Mouse (Mus musculus): ENCODE data around the gene Gm20458. TPM values are rescaled to one million over a fixed set of nuclear protein-coding genes. Genes with fewer than 3 reads are reported as not detected.

The Gm20458 gene
- polyA plus RNA-seq, 1 experiment from 2014 or later, result 8.1 TPM

DNA sequence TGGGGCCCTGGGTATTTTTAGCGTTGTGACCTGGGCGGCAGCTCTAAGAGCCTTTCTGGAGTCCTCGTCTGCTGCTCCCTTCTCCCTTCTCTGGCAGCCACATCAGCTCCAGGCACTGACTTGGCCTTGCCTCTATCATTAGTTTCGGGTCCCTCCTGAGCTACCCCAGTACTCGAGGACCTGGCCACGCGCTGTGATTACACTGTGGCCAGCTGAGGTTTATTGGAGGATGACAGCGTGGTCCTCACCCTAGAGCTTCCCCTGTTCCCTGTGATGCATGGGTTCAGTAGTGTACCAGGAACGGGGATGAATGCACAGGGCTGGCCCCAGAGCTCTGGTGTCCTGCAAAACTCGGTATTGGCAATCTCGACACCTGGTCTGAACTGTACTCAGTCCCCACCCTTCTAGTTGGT, 26.4 kb downstream of the Gm20458 start:
- Histone ChIP-seq H3K4me3 (ENCODE audit: low read length) (peak overlapping the region; percentile 58), H3K4me2 (replicated peaks; ENCODE audit: low read depth, low read length) (peak overlapping the region; percentile 82), H3K27me3 (ENCODE audit: insufficient read depth, low read length) (peaks cover 4% of the 10 kb centered on the region), H3K9me3 (ENCODE audit: low read length) (no peaks in the 10 kb centered on the region), H3K36me3 (ENCODE audit: insufficient read depth, low read length) (peaks cover 6% of the 10 kb centered on the region; the same call in 1 of the 2 replicates), H3K27ac (ENCODE audit: low read length) (no peak overlapping the region), H3K4me1 (ENCODE audit: insufficient read depth, low read length) (peaks cover 18% of the 10 kb centered on the region), H3K9ac (replicated peaks; ENCODE audit: low read length) (peak overlapping the region; percentile 67)
- ATAC-seq (ENCODE audit: low FRiP score, low TSS enrichment), result peak; percentile 32; the same call in 1 of the 2 replicates
- 7% methylated on average over 11 of the region's 11 CpGs for WGBS

DNA sequence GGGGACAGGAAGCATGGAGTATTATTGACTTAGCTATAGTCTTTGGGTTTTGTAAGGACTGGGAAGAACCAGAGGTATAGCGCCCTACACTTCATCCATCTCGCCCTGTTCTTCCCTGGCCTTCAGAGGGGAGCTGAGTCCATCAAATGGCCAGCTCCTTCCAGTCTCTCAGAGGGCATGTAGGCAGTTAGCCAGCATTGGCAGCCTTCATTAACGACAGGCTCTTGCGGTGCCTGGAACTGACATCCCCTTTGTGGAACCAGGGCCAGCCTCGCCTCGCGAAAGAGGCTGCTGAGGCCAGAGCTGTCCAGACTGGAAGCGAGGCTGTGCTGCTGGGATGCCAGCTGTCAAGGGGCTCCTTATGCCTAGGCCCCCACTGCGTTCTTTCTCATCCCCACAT, 27.0 kb downstream of the Gm20458 start:
- no peak overlapping the region for H3K4me2 ChIP-seq (replicated peaks; ENCODE audit: low read depth, low read length)
- H3K9me3 ChIP-seq (ENCODE audit: low read length), result no peaks in the 10 kb centered on the region
- H3K4me3 ChIP-seq (ENCODE audit: low read length), result no peak overlapping the region
- H3K9ac ChIP-seq (replicated peaks; ENCODE audit: low read length), result no peak overlapping the region
- H3K4me1 ChIP-seq (ENCODE audit: insufficient read depth, low read length), result peaks cover 18% of the 10 kb centered on the region
- no peak overlapping the region for H3K27ac ChIP-seq (ENCODE audit: low read length)
- WGBS, result 77% methylated on average over 9 of the region's 9 CpGs
- peaks cover 6% of the 10 kb centered on the region; the same call in 1 of the 2 replicates for H3K36me3 ChIP-seq (ENCODE audit: insufficient read depth, low read length)
- no peak for ATAC-seq (ENCODE audit: low FRiP score, low TSS enrichment)
- H3K27me3 ChIP-seq (ENCODE audit: insufficient read depth, low read length), result peaks cover 4% of the 10 kb centered on the region

DNA sequence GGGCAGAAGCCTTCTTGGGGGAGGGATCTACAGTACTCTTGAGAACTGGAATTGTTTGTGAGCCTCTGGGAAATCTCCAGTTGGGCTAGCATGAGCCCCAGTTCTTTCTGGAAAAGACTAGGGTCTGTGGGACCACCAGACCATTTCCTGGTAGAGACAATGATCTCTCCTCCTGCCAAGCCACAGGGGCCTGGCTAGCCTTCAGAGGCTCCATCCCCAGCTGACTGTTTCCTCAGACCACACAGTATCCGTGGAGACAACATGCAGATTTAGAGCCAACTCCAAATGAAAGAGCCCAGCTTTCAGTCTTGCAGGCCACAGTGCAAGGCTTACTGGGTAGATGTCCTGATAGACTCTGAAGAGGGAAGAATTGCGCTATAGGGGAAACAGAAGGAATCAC, 33.4 kb downstream of the Gm20458 start:
- Histone ChIP-seq H3K27ac (ENCODE audit: low read length) (no peak overlapping the region), H3K36me3 (ENCODE audit: insufficient read depth, low read length) (peaks cover 6% of the 10 kb centered on the region; the same call in 1 of the 2 replicates), H3K9ac (replicated peaks; ENCODE audit: low read length) (no peak overlapping the region), H3K4me2 (replicated peaks; ENCODE audit: low read depth, low read length) (no peak overlapping the region), H3K4me3 (ENCODE audit: low read length) (no peak overlapping the region), H3K27me3 (ENCODE audit: insufficient read depth, low read length) (no peaks in the 10 kb centered on the region), H3K4me1 (ENCODE audit: insufficient read depth, low read length) (peaks cover 13% of the 10 kb centered on the region), H3K9me3 (ENCODE audit: low read length) (no peaks in the 10 kb centered on the region)
- no peak for ATAC-seq (ENCODE audit: low FRiP score, low TSS enrichment)
- WGBS, result 54% methylated on average over 2 of the region's 2 CpGs

DNA sequence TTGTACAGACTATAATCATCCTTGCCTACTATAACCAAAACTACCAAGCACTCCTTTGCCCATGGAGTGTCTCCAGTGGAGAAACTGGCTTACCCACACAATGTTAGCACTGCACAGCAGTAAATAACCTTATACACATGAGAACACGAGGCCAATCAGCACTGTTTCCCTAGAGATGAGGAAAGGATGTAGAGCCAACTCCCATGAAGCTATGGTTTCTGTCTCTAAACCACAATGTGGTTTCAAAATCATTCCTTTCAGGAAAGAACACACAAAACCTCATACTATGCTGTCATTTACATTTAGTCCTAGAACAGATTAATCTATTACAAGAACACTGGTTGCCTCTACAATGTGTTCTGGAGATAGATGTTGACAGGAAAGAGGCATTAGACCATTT, 35.6 kb downstream of the Gm20458 start:
- Histone ChIP-seq H3K36me3 (ENCODE audit: insufficient read depth, low read length) (peaks cover 9% of the 10 kb centered on the region; the same call in 1 of the 2 replicates), H3K27me3 (ENCODE audit: insufficient read depth, low read length) (no peaks in the 10 kb centered on the region), H3K4me2 (replicated peaks; ENCODE audit: low read depth, low read length) (no peak overlapping the region), H3K4me3 (ENCODE audit: low read length) (no peak overlapping the region), H3K27ac (ENCODE audit: low read length) (no peak overlapping the region), H3K4me1 (ENCODE audit: insufficient read depth, low read length) (peaks cover 13% of the 10 kb centered on the region), H3K9ac (replicated peaks; ENCODE audit: low read length) (no peak overlapping the region), H3K9me3 (ENCODE audit: low read length) (no peaks in the 10 kb centered on the region)
- WGBS, result 53% methylated on average over 1 of the region's 1 CpGs
- ATAC-seq (ENCODE audit: low FRiP score, low TSS enrichment), result no peak

DNA sequence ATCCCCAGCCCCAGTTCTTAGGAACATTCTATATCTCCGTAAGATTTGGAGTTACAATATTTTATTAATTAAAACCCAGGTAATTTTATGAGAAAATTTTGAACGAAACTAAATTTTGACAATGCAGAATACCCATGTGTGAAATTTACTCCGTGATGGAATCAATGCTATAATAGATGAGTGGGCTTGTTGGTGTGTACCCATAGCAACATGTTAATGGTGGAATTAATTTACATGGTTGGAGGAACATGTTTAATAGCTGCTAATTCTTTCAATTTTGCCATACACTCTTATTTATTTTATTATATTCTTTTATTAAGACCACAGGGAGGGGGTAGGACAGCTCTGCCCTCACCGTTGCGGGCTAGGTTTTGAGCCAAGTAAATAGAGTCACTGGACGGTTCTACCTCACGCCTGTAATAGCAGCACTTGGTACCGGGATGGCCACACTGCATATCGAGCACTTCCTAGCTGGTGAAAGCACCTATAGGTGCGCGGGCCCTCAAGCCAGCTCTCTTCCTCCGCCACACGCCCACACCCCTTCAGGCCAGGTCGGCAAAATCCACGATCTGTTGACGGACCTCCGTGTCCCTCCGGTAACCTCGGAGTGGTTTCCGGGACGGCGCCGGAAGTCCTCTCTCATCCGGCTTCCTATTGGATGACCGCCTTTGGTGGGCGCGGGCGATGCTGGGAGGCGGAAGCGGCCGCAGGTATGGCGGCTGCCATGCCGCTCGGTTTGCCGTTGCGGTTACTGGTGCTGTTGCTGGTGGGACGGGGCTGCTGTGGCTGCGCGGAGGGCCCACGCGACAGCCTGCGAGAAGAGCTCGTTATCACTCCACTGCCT, 36.3 kb downstream of the Gm20458 start, which contains the start of gene Pigt:
Gene Pigt (plus strand): TSS at position 674 of the 844 bp plus-strand sequence.
- Histone ChIP-seq H3K36me3 (ENCODE audit: insufficient read depth, low read length) (peaks cover 15% of the 10 kb centered on the region), H3K4me3 (ENCODE audit: low read length) (peak within 1 kb of the TSS; percentile 88), H3K27me3 (ENCODE audit: insufficient read depth, low read length) (no peaks in the 10 kb centered on the region), H3K4me1 (ENCODE audit: insufficient read depth, low read length) (peaks cover 13% of the 10 kb centered on the region), H3K27ac (ENCODE audit: low read length) (peak within 1 kb of the TSS; percentile 53), H3K9me3 (ENCODE audit: low read length) (no peaks in the 10 kb centered on the region), H3K9ac (replicated peaks; ENCODE audit: low read length) (peak within 1 kb of the TSS; percentile 82), H3K4me2 (replicated peaks; ENCODE audit: low read depth, low read length) (peak within 1 kb of the TSS; percentile 84)
- 4% methylated on average over 43 of the region's 43 CpGs for WGBS
- peak; percentile 93 for ATAC-seq (ENCODE audit: low FRiP score, low TSS enrichment)

DNA sequence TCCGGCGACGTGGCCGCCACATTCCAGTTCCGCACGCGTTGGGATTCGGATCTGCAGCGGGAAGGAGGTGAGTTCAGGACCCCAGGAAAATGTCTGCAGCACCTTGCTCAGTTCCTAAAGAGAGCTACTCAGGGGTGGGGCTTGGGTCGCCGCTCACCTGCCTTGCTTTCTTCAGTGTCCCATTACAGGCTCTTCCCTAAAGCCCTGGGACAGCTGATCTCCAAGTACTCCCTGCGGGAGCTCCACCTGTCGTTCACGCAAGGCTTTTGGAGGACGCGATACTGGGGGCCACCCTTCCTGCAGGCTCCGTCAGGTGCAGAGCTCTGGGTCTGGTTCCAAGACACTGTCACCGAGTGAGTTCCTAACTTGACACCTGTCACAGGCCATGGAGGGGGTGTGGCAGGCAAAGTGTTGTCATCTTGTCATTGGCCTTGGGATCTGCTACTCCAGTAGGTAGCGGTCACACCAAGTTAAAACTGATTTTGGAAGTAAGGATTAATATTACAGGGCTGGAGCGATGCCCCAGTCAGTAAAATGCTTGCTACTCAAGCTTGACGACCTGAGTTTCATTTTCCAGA, 37.0 kb downstream of the Gm20458 start:
- peaks cover 13% of the 10 kb centered on the region for H3K4me1 ChIP-seq (ENCODE audit: insufficient read depth, low read length)
- H3K9ac ChIP-seq (replicated peaks; ENCODE audit: low read length), result peak overlapping the region; percentile 82
- no peaks in the 10 kb centered on the region for H3K9me3 ChIP-seq (ENCODE audit: low read length)
- peak; percentile 49 for ATAC-seq (ENCODE audit: low FRiP score, low TSS enrichment)
- H3K4me3 ChIP-seq (ENCODE audit: low read length), result peak overlapping the region; percentile 88
- H3K27ac ChIP-seq (ENCODE audit: low read length), result 0 out of 2 replicates have a peak overlapping the region, but pooled peaks have one; percentile 15
- WGBS, result 5% methylated on average over 21 of the region's 21 CpGs
- H3K27me3 ChIP-seq (ENCODE audit: insufficient read depth, low read length), result no peaks in the 10 kb centered on the region
- peak overlapping the region; percentile 84 for H3K4me2 ChIP-seq (replicated peaks; ENCODE audit: low read depth, low read length)
- H3K36me3 ChIP-seq (ENCODE audit: insufficient read depth, low read length), result peaks cover 22% of the 10 kb centered on the region

DNA sequence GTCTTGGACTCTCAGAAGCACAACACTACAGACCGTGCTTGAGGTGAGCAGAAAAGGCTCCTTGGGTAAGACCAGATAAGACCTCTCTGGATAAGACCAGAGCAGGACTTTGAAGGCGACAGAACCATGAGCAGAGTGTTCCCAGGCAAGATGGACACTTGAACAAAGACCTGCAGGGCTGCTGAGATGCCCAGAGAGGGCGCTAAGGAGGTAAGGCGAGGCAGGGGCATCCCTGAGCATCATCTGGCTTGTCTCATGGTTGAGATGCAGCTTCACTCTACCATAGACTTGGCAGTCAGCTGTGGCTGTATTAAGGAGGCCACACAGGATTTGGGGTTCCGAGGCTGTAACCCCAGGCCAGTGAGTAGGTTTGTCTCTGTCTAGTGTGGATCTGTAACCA, 38.5 kb downstream of the Gm20458 start:
- 83% methylated on average over 5 of the region's 5 CpGs for WGBS
- no peak for ATAC-seq (ENCODE audit: low FRiP score, low TSS enrichment)
- H3K4me1 ChIP-seq (ENCODE audit: insufficient read depth, low read length), result peaks cover 13% of the 10 kb centered on the region

DNA sequence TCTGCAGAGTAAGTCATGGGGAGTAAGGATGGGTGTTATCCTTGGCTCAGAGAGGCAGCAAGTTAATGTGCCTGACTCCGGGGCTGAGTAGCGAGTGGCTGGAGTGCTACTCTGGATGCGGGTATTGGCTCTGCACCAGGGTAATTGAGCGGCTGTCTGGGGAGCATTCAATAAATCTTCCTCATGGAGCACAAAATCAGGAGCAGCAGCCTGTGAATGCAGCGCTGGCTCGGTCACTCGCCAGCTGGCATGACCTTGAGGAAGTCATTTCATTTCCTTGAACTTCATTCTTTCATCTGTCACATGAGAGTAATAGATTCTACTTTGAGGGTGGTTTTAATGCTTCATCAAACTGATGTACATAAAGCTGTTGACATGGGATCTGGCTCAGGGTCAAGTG, 39.7 kb downstream of the Gm20458 start:
- 54% methylated on average over 7 of the region's 7 CpGs for WGBS
- no peak overlapping the region for H3K9ac ChIP-seq (replicated peaks; ENCODE audit: low read length)
- H3K36me3 ChIP-seq (ENCODE audit: insufficient read depth, low read length), result peaks cover 47% of the 10 kb centered on the region
- no peak overlapping the region for H3K4me2 ChIP-seq (replicated peaks; ENCODE audit: low read depth, low read length)
- no peak overlapping the region for H3K4me3 ChIP-seq (ENCODE audit: low read length)
- peaks cover 13% of the 10 kb centered on the region for H3K9me3 ChIP-seq (ENCODE audit: low read length)
- H3K4me1 ChIP-seq (ENCODE audit: insufficient read depth, low read length), result peaks cover 13% of the 10 kb centered on the region
- no peaks in the 10 kb centered on the region for H3K27me3 ChIP-seq (ENCODE audit: insufficient read depth, low read length)
- H3K27ac ChIP-seq (ENCODE audit: low read length), result no peak overlapping the region
- no peak for ATAC-seq (ENCODE audit: low FRiP score, low TSS enrichment)

More for the DNA sequence above, 38.5 kb downstream of the Gm20458 start:
- H3K9me3 ChIP-seq (ENCODE audit: low read length), result peaks cover 5% of the 10 kb centered on the region; the same call in 1 of the 2 replicates
- H3K27me3 ChIP-seq (ENCODE audit: insufficient read depth, low read length), result no peaks in the 10 kb centered on the region
- no peak overlapping the region for H3K4me2 ChIP-seq (replicated peaks; ENCODE audit: low read depth, low read length)
- no peak overlapping the region for H3K9ac ChIP-seq (replicated peaks; ENCODE audit: low read length)
- H3K36me3 ChIP-seq (ENCODE audit: insufficient read depth, low read length), result peaks cover 36% of the 10 kb centered on the region
- H3K4me3 ChIP-seq (ENCODE audit: low read length), result no peak overlapping the region
- no peak overlapping the region for H3K27ac ChIP-seq (ENCODE audit: low read length)

DNA sequence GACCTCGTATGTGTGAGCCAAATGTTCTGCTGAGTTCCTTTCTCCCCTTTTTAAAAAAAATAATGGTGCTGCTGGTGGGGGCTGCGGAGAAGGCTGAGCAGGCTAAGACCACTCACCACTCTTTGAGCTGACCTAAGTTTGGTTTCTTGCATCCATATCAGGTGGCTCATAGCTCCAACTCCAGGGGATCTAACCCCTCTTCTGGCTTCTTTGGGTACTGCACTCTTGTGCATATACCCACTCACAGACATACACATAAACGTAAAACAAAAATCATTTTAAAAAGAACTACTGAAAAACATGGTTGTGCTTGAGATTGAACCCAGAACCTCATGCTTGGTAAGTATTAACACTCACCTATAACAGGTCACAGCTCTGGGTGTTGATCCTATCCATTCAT, 44.2 kb downstream of the Gm20458 start:
- H3K4me2 ChIP-seq (replicated peaks; ENCODE audit: low read depth, low read length), result no peak overlapping the region
- peaks cover 59% of the 10 kb centered on the region for H3K36me3 ChIP-seq (ENCODE audit: insufficient read depth, low read length)
- no peak for ATAC-seq (ENCODE audit: low FRiP score, low TSS enrichment)
- peaks cover 13% of the 10 kb centered on the region for H3K9me3 ChIP-seq (ENCODE audit: low read length)
- no peak overlapping the region for H3K4me3 ChIP-seq (ENCODE audit: low read length)
- no peak overlapping the region for H3K9ac ChIP-seq (replicated peaks; ENCODE audit: low read length)
- H3K27me3 ChIP-seq (ENCODE audit: insufficient read depth, low read length), result no peaks in the 10 kb centered on the region
- WGBS, result 99% methylated on average over 3 of the region's 3 CpGs
- H3K4me1 ChIP-seq (ENCODE audit: insufficient read depth, low read length), result no peaks in the 10 kb centered on the region
- no peak overlapping the region for H3K27ac ChIP-seq (ENCODE audit: low read length)
